Comparison of ENCODE assay signal across 21 mouse cellular contexts in genomic region chr17:15091739-15092138, GRCm38 (mm10). TPM values are rescaled to one million over a fixed set of nuclear protein-coding genes. Genes with fewer than 3 reads are reported as not detected.
"Had no signal": no experiment of that assay in that cellular context is flagged by ENCODE, and none has a peak within 500 bp of the region (broad histone marks: within the 10 kb centered on the region; RNA-seq: fewer than 3 reads in every experiment).

No protein-coding gene starts in this region.

- H3K4me3 ChIP-seq: midbrain, embryonic 10.5 days; midbrain, embryonic 12.5 days; myocyte; neural tube, embryonic 13.5 days; neural tube, embryonic 15.5 days had no signal

- H3K9me3 ChIP-seq: midbrain, embryonic 10.5 days; midbrain, embryonic 12.5 days; neural tube, embryonic 13.5 days; neural tube, embryonic 15.5 days had no signal

- DNase-seq: liver, postnatal 0 days; lung, embryonic 14.5 days; lung, postnatal 10 days; lung, postnatal 4 days; midbrain, embryonic 14.5 days; retina, postnatal 1 day; right cerebral cortex, adult 18-20 months; right cerebral cortex, postnatal 25 days; right cerebral cortex, postnatal 4 days; spleen, adult 18-20 months; thymus, adult 18-20 months; thymus, postnatal 14 days; thymus, postnatal 36 days had no signal

- H3K4me2 ChIP-seq: lung, embryonic 14.5 days; midbrain, embryonic 12.5 days; neural tube, embryonic 13.5 days; neural tube, embryonic 15.5 days had no signal

- ATAC-seq: liver, postnatal 0 days; midbrain, embryonic 16.5 days had no signal

- H3K27ac ChIP-seq: midbrain, embryonic 10.5 days; midbrain, embryonic 12.5 days; neural tube, embryonic 13.5 days; neural tube, embryonic 15.5 days had no signal

- H3K9ac ChIP-seq: liver, postnatal 0 days; lung, embryonic 14.5 days; midbrain, embryonic 12.5 days; neural tube, embryonic 13.5 days; neural tube, embryonic 15.5 days had no signal

- H3K36me3 ChIP-seq: midbrain, embryonic 10.5 days; midbrain, embryonic 12.5 days; neural tube, embryonic 13.5 days; neural tube, embryonic 15.5 days had no signal

- H3K27me3 ChIP-seq: midbrain, embryonic 12.5 days; neural tube, embryonic 15.5 days had no signal

RNA-seq across cellular contexts. Expression of gene Tcte3, which starts 50.5 kb away (rescaled TPM):
- polyA plus RNA-seq: lung, embryonic 14.5 days; midbrain, embryonic 12.5 days; neural tube, embryonic 15.5 days; small intestine, adult 2 months; stomach, embryonic 14.5 days had no signal
